Mouse (Mus musculus) liver, embryonic 11.5 days (tissue): ENCODE data around the gene Ucn. TPM values are rescaled to one million over a fixed set of nuclear protein-coding genes. Genes with fewer than 3 reads are reported as not detected.
A peak's percentile ranks its signal among the peaks of the same experiment; 100 is the strongest.

ENCODE experiments used
- ATAC-seq: fragments of 200-750 bp; cut with Nextera tagmentation; replicated peaks from 2 replicates; pipeline ENCODE4 v1.8.0; 2017; ENCODE audit warnings: moderate number of reproducible peaks, mild to moderate bottlenecking, moderate TSS enrichment, moderate library complexity; ENCODE audit not compliant: low FRiP score
- DNase-seq: peaks from one replicate; pipeline ENCODE4 v3.0.0-alpha.2; 2017; ENCODE audit warnings: low spot score
- H3K27ac ChIP-seq: fragments of 300-500 bp; sonication (generic); 2 replicates; pipeline ENCODE4 v1.5.1; 2014; ENCODE audit warnings: mild to moderate bottlenecking, low read depth, low read length, control low read depth
- H3K27me3 ChIP-seq: fragments of 300-500 bp; sonication (generic); replicated peaks from 2 replicates; pipeline ENCODE4 v1.6.1; 2014; ENCODE audit warnings: low read length, mixed read lengths; ENCODE audit not compliant: control insufficient read depth, insufficient read depth
- H3K36me3 ChIP-seq: fragments of 300-500 bp; sonication (generic); 2 replicates; pipeline ENCODE4 v1.6.1; 2014; ENCODE audit warnings: mild to moderate bottlenecking, low read length, moderate library complexity, mixed read lengths; ENCODE audit not compliant: control insufficient read depth, insufficient read depth
- H3K4me1 ChIP-seq: fragments of 300-500 bp; sonication (generic); replicated peaks from 2 replicates; pipeline ENCODE4 v1.6.1; 2014; ENCODE audit warnings: low read length, mixed read lengths; ENCODE audit not compliant: control insufficient read depth, insufficient read depth
- H3K4me2 ChIP-seq: fragments of 300-500 bp; sonication (generic); 2 replicates; pipeline ENCODE4 v1.6.1; 2014; ENCODE audit warnings: mild to moderate bottlenecking, control low read depth, moderate library complexity
- H3K4me3 ChIP-seq: fragments of 300-500 bp; sonication (generic); 2 replicates; pipeline ENCODE4 v1.5.1; 2014; ENCODE audit warnings: low read depth, low read length, control low read depth
- H3K9ac ChIP-seq: fragments of 300-500 bp; sonication (generic); 2 replicates; pipeline ENCODE4 v1.6.1; 2014; ENCODE audit warnings: low read depth, low read length, control low read depth
- H3K9me3 ChIP-seq: fragments of 300-500 bp; sonication (generic); 2 replicates; pipeline ENCODE4 v1.6.1; 2016; ENCODE audit warnings: low read length, inconsistent platforms, mixed read lengths; ENCODE audit not compliant: control insufficient read depth
- WGBS: fragments of 180-500 bp; shearing (Covaris S2); extraction: QIAGEN DNeasy Blood & Tissue Kit; methylation state at CpG from one replicate; pipeline ENCODE4 v1.1.7; 2014; 5-methylcytosine and 5-hydroxymethylcytosine counted together
- polyA plus RNA-seq: library from polyadenylated mRNA; unstranded; fragments of >200 nt; fragmentation: Nextera tagmentation; extraction: Ambion mirVana; gene quantifications from 2 replicates; pipeline ENCODE4 v1.2.1, GENCODE M21; 2014

Ucn gene
- polyA plus RNA-seq, result not detected in 2 replicates

DNA sequence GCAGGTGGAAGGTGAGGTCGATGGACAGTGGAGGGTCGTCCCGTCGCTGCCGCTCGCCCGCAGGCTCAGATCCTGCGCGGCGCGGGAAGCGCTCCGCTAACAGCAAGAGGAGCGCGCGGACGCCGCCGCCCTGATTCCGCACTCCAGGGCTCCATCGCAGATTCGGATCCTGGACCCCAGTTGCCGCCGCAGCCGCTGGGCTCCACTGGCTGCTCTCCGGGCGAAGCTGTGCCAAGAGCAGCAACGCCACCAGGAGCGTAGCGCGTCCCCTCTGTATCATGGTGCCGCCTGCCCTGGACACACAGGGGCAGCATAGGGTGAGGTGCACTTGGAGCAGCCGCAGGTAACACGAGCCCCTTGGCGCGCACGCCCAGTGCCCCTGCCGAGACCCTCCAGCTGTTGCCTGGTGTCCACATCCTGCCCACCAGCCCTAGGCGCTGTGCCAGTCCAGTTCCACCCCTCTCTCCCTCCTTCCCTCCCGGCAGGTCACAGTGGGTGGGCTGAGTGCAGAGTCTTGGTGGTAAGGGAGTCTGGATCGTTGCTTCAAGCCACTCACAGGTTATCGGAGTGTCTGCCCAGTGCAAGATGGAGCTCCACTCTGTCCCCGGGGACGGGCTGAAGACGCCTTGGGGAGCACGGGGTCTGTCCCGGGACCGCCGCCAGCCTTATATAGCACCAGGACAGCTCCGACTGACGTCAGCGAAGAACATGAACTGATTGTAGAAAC lies at the start of gene Ucn:
TSS of gene Ucn (minus strand) at position 589 of the 727 bp plus-strand sequence.
- H3K4me1 ChIP-seq, result no peaks in the 10 kb centered on the region
- 4% methylated on average over 52 of the region's 52 CpGs for WGBS
- peak within 1 kb of the TSS; percentile 34 for H3K4me2 ChIP-seq
- peaks cover 63% of the 10 kb centered on the region for H3K27me3 ChIP-seq
- DNase-seq (no peak), ATAC-seq (no peak)
- H3K9ac ChIP-seq, result no peak within 1 kb of the TSS
- H3K27ac ChIP-seq, result no peak within 1 kb of the TSS
- H3K36me3 ChIP-seq, result no peaks in the 10 kb centered on the region; the same call in 1 of the 2 replicates
- peak within 1 kb of the TSS; percentile 11; the same call in 1 of the 2 replicates for H3K4me3 ChIP-seq
- H3K9me3 ChIP-seq, result no peaks in the 10 kb centered on the region

DNA sequence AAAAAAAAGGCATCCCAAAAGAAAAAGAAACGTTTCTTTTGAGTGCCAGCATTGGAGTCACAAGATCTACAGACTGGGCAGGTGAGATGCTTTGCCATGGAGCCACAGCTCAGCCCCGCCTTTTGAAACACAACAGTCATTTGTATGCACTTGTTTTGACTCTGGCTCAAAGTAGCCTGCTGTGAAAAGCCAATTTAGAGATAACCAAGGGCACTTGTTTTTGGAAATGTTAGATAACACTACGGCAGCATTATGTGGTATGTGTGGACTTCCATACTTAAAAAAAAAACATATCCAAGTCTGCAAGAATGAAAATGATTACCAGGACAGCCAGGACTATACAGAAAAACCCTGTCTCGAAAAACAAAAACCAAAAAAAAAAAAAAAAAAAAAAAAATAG lies 45.0 kb upstream of the Ucn start:
- H3K4me3 ChIP-seq, result no peak overlapping the region
- peaks cover 6% of the 10 kb centered on the region; the same call in 1 of the 2 replicates for H3K4me1 ChIP-seq
- H3K27me3 ChIP-seq, result no peaks in the 10 kb centered on the region
- 34% methylated on average over 4 of the region's 4 CpGs for WGBS
- H3K9me3 ChIP-seq, result no peaks in the 10 kb centered on the region
- no peak overlapping the region for H3K4me2 ChIP-seq
- H3K36me3 ChIP-seq, result peaks cover 16% of the 10 kb centered on the region
- no peak for DNase-seq
- ATAC-seq, result peak; percentile 66
- peak overlapping the region; percentile 41; the same call in 1 of the 2 replicates for H3K27ac ChIP-seq
- no peak overlapping the region for H3K9ac ChIP-seq

DNA sequence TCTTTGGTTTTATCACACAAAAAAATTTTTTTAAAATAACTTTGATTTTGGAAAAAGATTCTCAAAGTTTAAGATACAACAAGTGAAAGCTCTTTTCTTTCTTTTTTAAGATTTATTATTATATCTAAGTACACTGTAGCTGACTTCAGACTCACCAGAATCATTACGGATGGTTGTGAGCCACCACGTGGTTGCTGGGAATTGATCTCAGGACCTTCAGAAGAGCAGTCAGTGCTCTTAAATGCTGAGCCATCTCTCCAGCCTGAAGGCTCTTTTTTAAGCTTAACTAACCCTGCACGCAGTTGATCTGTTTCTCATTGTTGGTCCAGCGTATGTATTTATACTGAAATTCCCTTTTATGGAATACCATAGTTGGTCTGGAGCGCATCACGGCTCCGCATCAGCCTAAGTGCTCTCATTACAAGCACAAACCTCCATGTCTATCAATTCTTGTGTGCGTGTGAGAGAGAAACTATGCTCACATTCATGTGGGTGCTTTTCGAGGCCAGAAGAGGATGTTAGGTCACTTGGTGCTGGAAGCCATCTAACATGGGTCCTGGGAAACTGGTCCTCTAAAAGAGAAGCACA lies 42.6 kb upstream of the Ucn start:
- no peak for DNase-seq
- H3K27ac ChIP-seq, result no peak overlapping the region
- peaks cover 6% of the 10 kb centered on the region; the same call in 1 of the 2 replicates for H3K4me1 ChIP-seq
- no peak overlapping the region for H3K4me3 ChIP-seq
- no peaks in the 10 kb centered on the region for H3K27me3 ChIP-seq
- no peak for ATAC-seq
- peak overlapping the region; percentile 91 for H3K4me2 ChIP-seq
- 92% methylated on average over 9 of the region's 9 CpGs for WGBS
- H3K9me3 ChIP-seq, result no peaks in the 10 kb centered on the region
- H3K9ac ChIP-seq, result no peak overlapping the region
- no peaks in the 10 kb centered on the region for H3K36me3 ChIP-seq

DNA sequence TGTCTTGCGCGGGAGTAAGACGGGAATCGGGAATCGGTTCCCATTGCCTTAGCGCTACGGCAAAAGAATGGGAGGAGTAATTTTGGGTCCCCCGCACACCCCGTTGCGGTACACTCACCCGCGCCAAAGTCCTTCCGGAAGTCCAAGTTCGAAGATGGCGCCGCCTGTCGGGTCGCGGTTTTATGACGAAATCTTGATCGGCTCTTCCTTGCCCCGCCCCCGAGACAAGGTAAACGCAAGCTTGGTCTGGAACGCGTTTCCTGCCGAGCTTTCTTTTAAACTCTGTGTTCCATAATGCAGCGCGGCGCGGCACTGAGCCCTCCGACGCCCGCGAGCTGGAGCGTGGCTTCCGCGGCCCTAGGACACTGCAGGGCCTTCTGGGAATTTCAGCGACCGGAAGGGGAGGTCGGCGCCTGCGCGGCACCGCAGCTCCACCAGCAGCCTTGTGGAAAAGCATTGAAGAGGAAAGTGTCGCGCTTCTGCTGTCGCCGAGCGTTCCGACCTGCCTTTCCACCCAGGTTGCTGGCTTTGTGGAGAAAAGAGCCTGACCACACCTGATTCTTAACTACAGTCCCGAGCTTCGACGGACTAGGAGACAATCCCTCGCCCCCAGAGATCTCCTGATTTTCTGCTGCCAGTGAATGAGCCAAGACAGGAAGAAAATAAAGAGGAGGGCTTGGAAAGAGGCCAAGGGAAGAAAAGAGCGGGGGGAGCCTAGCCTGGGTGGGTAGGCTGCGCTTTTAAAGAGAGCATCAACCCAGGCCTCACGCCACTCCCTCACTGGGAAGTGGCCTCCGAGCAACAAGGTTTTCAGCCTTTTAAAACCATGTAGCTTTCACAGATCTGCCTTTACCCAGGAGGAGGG lies 41.4 kb upstream of the Ucn start, which contains the start of the genes Gm29609 and Gtf3c2:
TSS of gene Gm29609 (minus strand) at position 146 of the 865 bp plus-strand sequence.
TSS of gene Gtf3c2 (minus strand) at position 379 of the 865 bp plus-strand sequence.
- peak within 1 kb of the TSS; percentile 96 for H3K4me3 ChIP-seq
- peak within 1 kb of the TSS; percentile 91 for H3K4me2 ChIP-seq
- H3K27ac ChIP-seq, result peak within 1 kb of the TSS; percentile 99
- H3K9ac ChIP-seq, result peak within 1 kb of the TSS; percentile 95
- H3K4me1 ChIP-seq, result peaks cover 6% of the 10 kb centered on the region; the same call in 1 of the 2 replicates
- DNase-seq (peak; percentile 97), ATAC-seq (peak; percentile 90)
- H3K36me3 ChIP-seq, result no peaks in the 10 kb centered on the region
- no peaks in the 10 kb centered on the region for H3K9me3 ChIP-seq
- WGBS, result under 1% methylated on average over 59 of the region's 59 CpGs
- no peaks in the 10 kb centered on the region for H3K27me3 ChIP-seq

DNA sequence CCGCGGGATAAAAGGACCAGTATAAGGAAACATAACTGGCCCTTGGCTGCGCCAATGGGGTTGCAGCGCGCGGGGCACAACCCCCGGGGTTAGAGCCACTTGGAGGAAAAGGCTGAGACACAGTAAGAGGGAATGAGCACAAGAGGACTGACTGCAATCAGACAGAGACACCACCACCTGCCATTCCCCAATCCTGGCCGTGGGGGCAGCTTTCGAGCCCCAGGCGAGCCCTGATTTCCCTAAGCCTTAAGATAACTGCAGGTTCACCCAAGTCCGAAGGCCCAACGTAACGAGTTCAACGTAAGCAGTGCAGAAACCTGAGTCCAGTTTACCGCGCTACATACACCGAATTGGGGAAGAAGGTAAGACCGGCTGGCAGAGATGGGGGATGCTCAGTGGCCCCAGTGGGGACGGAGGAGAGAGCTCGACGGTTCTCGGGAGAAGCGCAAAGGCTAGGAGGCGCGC lies 40.7 kb upstream of the Ucn start:
- H3K27me3 ChIP-seq, result no peaks in the 10 kb centered on the region
- no peaks in the 10 kb centered on the region; the same call in 1 of the 2 replicates for H3K36me3 ChIP-seq
- ATAC-seq (peak; percentile 67), DNase-seq (no peak)
- peak overlapping the region; percentile 99 for H3K27ac ChIP-seq
- under 1% methylated on average over 25 of the region's 25 CpGs for WGBS
- peak overlapping the region; percentile 96 for H3K4me3 ChIP-seq
- peak overlapping the region; percentile 91 for H3K4me2 ChIP-seq
- no peaks in the 10 kb centered on the region for H3K9me3 ChIP-seq
- H3K4me1 ChIP-seq, result peaks cover 6% of the 10 kb centered on the region; the same call in 1 of the 2 replicates
- H3K9ac ChIP-seq, result peak overlapping the region; percentile 95

DNA sequence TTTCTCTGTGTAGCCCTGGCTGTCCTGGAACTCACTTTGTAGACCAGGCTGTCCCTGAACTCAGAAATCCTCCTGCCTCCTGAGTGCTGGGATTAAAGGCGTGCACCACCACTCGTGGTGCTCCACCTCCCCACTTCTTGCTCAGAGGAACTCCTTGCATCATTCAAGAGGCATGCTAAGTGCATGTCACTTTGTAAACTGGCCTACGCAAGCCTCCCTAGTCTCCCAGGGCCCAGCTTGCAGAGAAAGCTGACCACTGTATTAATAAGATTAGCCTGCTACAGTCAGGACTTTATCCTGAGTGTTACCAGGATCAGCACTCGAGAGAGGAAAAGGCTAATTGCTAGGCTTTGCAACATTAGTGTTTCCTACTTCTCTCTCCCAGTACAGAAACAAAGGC lies 30.0 kb upstream of the Ucn start:
- Histone ChIP-seq H3K4me1 (no peaks in the 10 kb centered on the region), H3K4me2 (no peak overlapping the region), H3K4me3 (no peak overlapping the region), H3K9ac (no peak overlapping the region), H3K27ac (no peak overlapping the region), H3K36me3 (peaks cover 70% of the 10 kb centered on the region), H3K27me3 (no peaks in the 10 kb centered on the region), H3K9me3 (no peaks in the 10 kb centered on the region)
- DNase-seq (no peak), ATAC-seq (no peak)
- 91% methylated on average over 4 of the region's 4 CpGs for WGBS

DNA sequence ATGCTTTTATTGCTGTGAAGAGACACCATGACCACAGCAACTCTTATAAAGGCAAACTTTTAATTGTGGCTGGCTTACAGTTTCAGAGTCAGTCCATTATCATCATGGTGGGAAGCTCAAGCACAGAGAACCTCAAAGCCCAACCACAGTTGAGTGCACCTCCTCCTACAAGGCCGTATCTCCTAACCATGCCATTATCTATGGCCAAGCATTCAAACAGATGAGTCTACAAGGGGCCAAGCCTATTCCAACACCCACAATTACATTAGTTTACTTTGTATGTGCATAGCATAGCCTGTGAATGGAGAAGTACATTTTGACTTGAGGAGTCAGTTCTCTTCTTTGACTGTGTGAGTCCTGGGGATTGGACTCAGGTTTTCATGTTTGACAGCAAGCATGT lies 26.2 kb upstream of the Ucn start:
- Histone ChIP-seq H3K4me1 (no peaks in the 10 kb centered on the region), H3K4me2 (no peak overlapping the region; the same call in 1 of the 2 replicates), H3K27ac (no peak overlapping the region), H3K9me3 (no peaks in the 10 kb centered on the region), H3K4me3 (no peak overlapping the region), H3K36me3 (peaks cover 60% of the 10 kb centered on the region), H3K9ac (no peak overlapping the region), H3K27me3 (no peaks in the 10 kb centered on the region)
- DNase-seq (no peak), ATAC-seq (peak; percentile 82)
- WGBS, result 58% methylated on average over 1 of the region's 1 CpGs

DNA sequence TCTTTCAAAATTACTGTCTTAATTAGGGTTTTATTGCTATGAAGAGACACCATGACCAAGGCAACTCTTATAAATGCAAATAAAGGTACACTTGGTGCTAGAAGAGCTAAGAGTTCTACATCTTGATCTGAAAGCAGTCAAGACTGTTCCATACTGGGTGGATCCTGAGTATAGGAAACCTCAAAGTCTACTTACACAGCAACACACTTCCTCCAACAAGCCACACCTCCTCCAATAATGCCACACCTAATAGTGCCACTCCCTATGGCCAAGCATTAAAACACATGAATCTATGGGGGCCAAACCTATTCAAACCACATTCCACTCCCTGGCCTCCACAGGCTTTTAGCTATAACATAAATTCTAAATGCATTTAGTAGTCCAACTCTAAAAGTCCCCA lies 23.8 kb upstream of the Ucn start:
- DNase-seq (no peak), ATAC-seq (peak; percentile 69)
- Histone ChIP-seq H3K4me1 (no peaks in the 10 kb centered on the region), H3K9me3 (no peaks in the 10 kb centered on the region), H3K9ac (no peak overlapping the region), H3K4me3 (no peak overlapping the region), H3K4me2 (no peak overlapping the region), H3K36me3 (peaks cover 59% of the 10 kb centered on the region), H3K27ac (no peak overlapping the region), H3K27me3 (no peaks in the 10 kb centered on the region)
